Mouse (Mus musculus) stomach, postnatal 0 days (tissue): ENCODE data around the gene Tm4sf20.

Experiments
- CTCF ChIP-seq: IDR thresholded peaks from 2 replicates; pipeline ENCODE4 v1.5.1; 2016; ENCODE audit warnings: antibody characterized with exemption, low read depth, mild to moderate bottlenecking, moderate library complexity
- EP300 ChIP-seq: optimal IDR thresholded peaks from 2 replicates; pipeline ENCODE3; 2016; ENCODE audit warnings: antibody characterized with exemption

GRCm38 (mm10) chr1:82726482-82726881 is 41.8 kb downstream of the Tm4sf20 start:
- TF ChIP-seq CTCF (no peak), EP300 (no peak)
